Mouse (Mus musculus) hindbrain, embryonic 12.5 days (tissue): ENCODE data around the gene BC028528. TPM values are rescaled to one million over a fixed set of nuclear protein-coding genes. Genes with fewer than 3 reads are reported as not detected.

Experiments
- polyA plus RNA-seq: library from polyadenylated mRNA; unstranded; fragments of >200 nt; fragmentation: Nextera tagmentation; extraction: Ambion mirVana; gene quantifications from 2 replicates; pipeline ENCODE4 v1.2.1, GENCODE M21; 2016

BC028528 gene
- polyA plus RNA-seq, 1 experiment from 2014 or later: 12.1 TPM

Other genes starting within 250 kb of the BC028528 start
- gene Mcl1, start 233.2 kb downstream of the BC028528 start, polyA plus RNA-seq: 86.4 TPM in 2 replicates
- gene Adamtsl4, start 204.1 kb downstream of the BC028528 start, polyA plus RNA-seq: 0.65 and 1.2 TPM in 2 replicates
- gene Ecm1, start 152.4 kb downstream of the BC028528 start, polyA plus RNA-seq: 12.6 and 13.2 TPM in 2 replicates
- gene Tars2, start 131.8 kb downstream of the BC028528 start, polyA plus RNA-seq: 39.5 and 45.9 TPM in 2 replicates
- gene Rprd2, start 73.1 kb downstream of the BC028528 start, polyA plus RNA-seq: 28.3 and 29.6 TPM in 2 replicates
- gene Prpf3, start 36.1 kb downstream of the BC028528 start, polyA plus RNA-seq: 52.5 and 56.9 TPM in 2 replicates
- 309 and 346 TPM in 2 replicates for gene Mrps21, start 20.5 kb downstream of the BC028528 start, polyA plus RNA-seq
- 4.0 and 7.7 TPM in 2 replicates for gene Ciart, start 9.8 kb downstream of the BC028528 start, polyA plus RNA-seq
- gene Aph1a, start 2.0 kb upstream of the BC028528 start, polyA plus RNA-seq: 32.4 and 36.8 TPM in 2 replicates
- gene Car14, start 12.7 kb upstream of the BC028528 start, polyA plus RNA-seq: 12.8 and 13.8 TPM in 2 replicates
- 265 and 297 TPM in 2 replicates for gene Anp32e, start 37.2 kb upstream of the BC028528 start, polyA plus RNA-seq
- gene Plekho1, start 104.0 kb upstream of the BC028528 start, polyA plus RNA-seq: 77.4 and 79.3 TPM in 2 replicates
- gene Vps45, start 166.5 kb upstream of the BC028528 start, polyA plus RNA-seq: 45.4 and 48.3 TPM in 2 replicates
- gene Otud7b, start 212.5 kb upstream of the BC028528 start, polyA plus RNA-seq: 17.3 and 18.2 TPM in 2 replicates